Mouse (Mus musculus) ovary, adult 18-20 months (tissue): ENCODE results near the gene Micall1.

Source experiments
- DNase-seq: peaks from one replicate; pipeline ENCODE4 v3.0.0; 2022; ENCODE audit warnings: low spot score, mixed read lengths

Micall1 gene

DNA sequence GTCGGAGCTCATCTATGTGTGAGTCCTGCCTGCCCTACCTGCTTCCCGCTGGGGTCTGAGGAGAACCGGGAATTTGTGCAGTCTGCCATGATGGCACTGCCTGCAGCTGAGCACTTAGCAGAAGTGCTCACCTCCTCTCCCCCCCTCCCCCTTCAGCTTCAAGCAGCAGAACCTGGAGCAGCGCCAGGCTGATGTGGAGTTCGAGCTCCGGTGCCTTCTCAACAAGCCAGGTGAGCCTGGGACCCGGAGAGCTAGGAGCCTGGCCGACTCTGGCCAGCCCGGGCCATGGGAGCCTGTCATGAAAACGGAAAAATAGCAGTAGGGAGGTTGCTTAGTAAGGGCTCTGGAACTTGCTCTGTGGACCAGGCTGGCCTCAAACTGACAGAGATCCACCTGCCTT, 22.1 kb downstream of the Micall1 start:
- no peak for DNase-seq

DNA sequence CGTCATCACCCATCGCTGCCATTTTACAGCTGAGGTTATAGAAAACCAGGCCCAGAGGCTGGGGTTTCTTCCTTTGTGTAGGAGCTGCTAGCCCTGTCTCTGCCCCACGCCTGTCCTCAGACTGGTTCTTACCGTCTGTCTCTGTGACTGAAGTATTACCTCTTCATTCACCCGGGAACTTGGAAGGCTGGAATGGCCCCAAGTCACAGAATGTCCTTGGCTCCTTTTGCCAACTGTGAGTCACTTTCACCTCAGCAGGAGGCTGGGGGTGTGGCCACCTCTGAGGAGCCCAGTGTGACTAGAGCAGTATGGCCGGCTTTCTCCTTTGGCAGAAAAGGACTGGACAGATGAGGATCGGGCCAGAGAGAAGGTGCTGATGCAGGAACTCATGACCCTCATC, 22.7 kb downstream of the Micall1 start:
- DNase-seq: peak; percentile 79

DNA sequence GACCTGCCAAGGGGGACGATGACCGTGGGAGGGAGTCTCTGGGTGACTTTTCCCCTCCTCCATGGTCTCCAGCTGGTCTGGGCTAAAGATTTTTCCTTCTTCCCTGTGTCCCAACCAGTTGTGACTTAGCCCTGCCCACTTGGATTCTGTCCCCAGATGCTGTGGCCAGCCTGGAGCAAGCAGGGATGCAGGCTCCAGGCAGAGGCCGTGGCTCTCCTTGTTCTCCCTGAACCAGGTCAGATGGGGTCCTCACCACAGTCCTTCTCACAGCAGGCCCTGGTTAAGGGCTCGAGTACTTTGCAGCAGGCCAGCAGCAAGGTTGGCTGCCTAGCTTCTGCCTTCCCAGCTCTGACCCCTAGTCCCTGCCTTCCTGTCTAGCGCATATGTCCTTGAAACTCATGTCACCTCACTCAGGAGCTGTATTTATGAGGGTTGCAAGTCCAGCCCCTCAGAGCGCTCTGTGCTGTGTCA, 24.5 kb downstream of the Micall1 start:
- no peak for DNase-seq

DNA sequence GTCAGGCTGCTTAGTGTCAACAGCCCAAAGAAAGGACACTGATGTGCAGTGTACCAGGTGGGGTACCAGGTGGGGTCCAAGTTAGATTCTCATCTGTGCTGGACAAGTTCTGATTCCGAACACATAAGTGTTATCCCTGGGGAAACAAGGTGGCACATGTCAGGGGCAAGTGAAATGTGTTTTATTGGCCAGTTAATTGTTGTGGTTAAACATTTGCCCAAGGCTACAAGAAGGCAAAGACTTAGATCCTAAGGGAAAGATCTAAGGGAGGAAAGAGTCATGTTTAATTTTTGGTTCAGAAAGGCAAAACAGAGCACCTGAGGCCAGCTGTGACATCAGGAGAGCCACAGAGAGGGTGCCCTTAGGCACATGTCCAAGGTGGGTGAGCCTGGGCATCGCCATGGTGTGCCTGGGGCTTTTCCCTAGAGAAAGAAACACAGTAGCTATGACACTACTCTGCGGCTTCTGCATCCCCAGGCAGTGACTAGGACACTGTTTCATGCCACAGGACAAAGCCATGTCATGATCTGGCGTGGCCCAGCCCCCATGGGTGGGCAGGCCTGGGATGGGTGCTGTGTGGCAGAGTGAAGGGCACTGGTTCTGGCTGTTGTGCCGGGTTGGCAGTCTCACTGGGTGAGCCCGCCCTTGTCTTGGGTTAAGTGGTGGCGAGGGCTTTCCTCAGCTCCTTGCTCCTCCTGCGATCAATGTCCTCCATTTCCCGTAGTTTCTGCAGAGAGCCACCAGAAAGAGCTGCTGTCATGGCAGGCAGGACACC, 26.0 kb downstream of the Micall1 start:
- DNase-seq: no peak

DNA sequence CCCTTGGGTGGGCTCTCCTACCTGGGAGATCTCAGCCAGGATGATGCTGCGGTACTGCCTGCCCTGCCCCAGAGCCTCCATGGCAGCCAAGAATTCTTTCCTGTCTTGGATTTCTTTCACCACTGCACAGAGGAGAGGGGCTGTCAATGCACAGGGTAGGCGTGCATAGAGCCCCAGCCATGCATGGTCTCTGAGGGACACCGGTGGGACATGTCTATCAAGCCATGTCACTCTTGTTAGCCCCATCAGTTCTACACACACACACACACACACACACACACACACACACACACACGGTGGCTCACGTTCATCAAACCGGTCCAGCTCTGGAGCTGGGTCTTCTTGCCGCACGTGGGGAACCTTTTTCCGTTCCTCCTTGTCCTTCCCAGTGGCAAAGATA, 26.6 kb downstream of the Micall1 start:
- no peak for DNase-seq

DNA sequence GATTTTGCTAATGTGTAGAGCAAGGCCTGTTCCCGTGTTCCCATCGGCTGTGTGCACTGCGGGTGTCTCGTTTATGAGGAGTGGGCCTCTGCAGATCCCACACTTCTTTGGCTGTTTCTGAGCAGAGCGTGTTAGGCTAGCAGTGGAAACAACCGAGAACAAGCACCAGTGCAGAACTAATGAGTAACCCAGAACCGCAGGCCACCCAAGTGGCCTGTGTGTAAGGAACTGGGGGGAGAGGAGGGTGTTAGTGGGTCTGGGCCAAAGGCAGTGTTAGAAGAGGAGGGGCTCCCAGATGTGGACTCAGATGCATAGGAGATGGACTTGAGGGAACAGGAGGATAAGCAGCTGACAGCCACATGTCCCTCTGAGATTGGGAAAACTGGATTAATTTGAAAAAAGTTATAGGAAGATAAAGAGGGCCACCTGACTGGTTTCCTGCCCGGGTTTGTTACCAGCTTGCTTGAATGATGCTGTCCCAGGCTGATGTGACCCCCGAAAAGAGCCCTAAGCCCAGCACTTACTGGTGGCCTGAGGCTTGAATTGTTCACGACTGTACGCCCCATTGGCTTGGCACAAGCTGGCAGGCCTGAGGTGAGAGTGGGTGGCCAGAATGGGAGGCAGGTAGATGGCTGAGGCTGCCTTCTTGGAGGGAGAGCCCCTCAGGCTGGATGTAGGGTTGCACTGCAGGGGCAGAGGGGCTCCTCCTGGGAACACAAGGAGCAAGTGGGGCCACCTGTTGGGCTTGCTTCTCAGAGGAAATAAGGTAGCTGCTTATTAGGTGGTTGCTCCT, 27.3 kb downstream of the Micall1 start:
- no peak for DNase-seq

DNA sequence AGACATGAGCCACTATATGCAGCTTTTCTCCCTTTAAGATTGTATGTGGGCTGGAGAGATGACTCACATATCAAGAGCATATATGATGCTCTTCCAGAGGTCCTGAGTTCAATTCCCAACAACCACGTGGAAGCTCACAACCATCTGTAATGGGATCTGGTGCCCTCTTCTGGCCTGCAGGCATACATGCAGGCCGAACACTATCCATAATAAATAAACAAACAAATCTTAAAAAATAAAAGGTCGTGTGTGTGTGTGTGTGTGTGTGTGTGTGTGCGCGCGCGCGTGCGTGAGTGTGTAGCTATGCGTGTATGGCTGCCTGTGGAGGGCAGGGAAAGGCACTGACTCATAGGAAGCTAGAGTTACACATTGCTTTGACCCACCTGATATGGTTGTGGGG, 30.9 kb downstream of the Micall1 start:
- no peak for DNase-seq

DNA sequence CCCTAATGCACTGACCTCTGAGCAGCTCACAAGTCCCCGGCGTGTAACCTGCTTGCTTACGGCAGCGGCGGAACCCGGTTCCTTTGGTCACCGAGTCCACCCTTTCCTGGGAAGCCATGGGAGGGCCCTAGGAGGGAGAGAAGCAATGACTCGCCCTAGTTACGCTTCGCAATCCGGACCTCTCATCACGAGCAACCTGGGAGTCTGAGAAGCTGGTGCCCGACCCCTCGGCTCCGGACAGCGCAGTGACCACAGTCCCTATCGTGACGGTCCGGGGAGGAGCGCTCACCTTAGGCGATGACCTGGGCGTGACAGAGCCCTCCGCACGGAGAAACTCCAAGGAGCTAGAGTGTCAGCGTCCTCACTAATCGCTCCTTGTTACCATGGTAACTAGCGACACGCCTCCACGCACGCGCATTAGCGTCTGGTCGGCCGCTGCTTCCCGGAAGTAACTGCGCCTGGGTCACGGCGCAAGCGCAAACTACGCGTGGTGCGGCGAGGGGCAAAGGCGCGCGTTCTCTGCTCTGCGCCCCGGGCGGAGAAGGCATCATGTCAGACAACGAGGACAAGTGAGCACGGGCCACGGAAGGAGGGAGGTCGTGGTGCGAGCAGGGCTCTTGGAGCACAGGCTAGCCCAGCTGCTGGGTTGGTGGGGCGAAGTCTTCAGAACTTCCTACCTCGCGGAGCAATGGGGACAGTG, 32.3 kb downstream of the Micall1 start, which contains the start of the genes Polr2f and 1700088E04Rik:
Gene Polr2f, plus strand, starts transcription at position 144 of the 700 bp plus-strand sequence.
Gene 1700088E04Rik, minus strand, starts transcription at position 388 of the 700 bp plus-strand sequence.
- peak; percentile 90 for DNase-seq

DNA sequence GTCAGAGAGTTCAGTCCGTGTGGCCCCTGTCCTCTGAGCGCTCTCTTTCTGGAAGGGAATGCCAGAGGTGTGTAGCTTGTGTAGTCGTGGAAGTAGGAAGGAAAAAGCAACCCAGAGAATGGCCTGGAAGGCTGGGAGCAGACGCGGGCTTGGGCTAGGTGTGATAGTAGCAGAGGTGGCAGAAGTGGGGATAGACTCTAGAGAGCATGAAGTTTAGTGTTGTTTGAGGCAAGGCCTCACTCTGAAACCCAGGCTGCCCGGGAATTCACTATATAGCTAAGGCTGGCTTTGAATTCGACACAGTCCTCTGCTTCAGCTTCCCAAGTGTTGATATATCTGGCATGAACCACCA, 32.8 kb downstream of the Micall1 start:
- no peak for DNase-seq

DNA sequence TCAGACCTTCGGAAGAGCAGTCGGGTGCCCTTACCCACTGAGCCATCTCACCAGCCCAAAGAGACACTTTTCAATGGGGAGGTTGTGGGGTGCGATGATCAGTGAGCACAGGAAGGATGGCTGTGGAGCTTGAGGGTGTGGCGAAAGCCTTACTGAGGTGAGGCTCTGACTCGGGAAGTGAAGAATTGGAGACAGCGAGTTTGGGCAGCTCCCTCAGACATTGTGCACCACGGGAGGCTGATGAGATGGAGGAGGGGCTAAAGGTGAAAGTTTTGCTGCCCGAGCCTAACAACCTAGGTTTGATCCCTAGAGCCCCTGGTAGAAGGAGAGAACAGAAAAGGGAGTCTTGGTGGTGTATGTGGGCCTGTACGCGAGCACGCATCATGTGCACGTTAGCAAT, 34.6 kb downstream of the Micall1 start:
- DNase-seq: no peak

DNA sequence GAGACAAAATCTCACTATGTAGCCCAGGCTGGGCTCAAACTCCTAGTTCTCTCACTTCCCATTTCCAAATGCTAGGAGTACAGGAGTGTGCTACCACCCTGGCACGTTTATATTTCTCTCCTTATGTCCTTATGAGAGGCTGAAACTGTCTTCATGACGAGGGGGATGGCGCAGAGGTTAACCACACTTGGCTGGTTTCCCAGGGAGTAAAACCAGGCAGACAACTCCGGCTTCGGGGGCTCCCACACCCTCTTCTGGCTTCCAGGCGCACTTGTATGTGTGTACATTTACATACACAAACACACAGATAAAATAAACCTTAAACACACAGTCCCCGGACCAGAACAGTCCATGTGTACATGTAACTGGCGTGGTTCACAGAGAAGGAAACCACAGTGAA, 35.3 kb downstream of the Micall1 start:
- no peak for DNase-seq

DNA sequence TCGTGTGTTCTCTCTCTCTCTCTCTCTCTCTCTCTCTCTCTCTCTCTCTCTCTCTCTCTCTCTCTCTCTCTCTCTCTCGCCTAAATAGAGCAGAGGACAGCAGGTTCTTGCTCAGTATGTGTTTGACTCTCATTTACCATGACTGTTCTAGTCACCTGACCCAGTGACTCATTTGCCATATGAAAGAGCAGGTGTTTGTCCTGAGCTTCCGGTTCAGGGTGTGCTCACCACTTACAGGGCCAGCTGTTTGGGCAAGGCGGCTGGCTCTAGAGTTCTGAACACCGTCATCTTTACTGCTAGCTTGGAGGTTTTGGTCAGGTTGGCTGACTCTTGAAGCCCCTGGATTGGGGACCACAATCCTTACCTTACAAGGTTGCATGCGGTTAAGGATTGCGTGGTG, 36.8 kb downstream of the Micall1 start:
- no peak for DNase-seq

DNA sequence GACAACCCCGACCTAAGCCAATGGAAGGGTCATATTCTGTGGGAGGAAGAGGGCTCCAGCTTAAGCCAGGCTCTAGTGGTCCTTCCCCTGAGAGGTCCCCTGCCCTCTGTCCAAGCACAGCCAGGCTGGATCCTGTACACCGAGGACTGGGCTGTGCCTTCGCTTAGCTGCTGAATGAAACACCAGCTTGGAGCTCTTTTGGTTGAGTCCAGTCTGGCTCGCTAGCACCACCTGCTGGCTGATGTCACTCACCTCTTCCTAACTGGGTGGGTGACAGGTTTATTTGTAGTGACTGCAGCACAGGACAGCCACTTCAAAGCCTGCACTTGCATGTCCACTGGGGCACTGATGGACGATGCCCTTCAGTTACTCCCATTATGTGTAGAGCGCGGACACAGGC, 39.8 kb downstream of the Micall1 start:
- DNase-seq: peak; percentile 48

DNA sequence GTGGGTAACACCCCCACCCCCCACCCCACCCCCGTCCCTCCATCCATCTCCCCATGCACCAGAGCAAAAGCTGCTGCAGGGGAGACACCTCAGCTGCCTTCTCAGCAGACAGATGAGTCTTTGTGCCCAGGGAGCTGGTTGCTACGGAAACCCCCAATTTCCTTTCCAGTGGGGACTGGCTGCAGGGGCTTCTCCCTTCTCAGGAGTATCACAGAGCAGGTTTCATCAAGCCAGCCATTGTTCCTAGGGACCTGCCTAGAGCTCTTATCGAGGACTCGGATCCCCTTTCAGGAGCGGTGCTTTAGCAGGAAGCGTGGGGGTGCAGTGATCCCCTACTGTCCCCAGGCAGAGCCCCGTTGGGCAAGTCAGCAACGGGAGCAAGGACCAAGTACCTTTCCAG, 43.2 kb downstream of the Micall1 start:
- no peak for DNase-seq

DNA sequence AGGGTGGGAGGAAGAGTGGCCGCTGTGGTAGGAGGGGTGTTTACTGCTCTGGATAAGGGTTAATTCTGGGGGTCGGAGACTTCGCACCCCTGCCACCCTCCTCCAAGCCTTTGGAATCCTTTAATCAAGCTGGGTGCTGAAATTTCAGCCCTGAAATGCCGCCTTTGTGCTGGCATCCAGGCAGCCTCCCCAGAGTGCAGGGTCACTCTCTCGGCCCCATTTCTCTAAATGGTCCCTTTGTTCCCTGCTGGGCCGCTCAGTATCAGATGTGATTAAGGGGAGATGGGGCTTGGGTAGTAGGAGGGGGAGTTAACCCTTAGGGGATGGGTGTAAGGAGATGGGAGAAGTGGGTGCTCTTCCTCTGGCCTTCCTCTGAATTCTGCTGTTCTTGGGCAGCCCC, 44.0 kb downstream of the Micall1 start:
- DNase-seq: no peak

DNA sequence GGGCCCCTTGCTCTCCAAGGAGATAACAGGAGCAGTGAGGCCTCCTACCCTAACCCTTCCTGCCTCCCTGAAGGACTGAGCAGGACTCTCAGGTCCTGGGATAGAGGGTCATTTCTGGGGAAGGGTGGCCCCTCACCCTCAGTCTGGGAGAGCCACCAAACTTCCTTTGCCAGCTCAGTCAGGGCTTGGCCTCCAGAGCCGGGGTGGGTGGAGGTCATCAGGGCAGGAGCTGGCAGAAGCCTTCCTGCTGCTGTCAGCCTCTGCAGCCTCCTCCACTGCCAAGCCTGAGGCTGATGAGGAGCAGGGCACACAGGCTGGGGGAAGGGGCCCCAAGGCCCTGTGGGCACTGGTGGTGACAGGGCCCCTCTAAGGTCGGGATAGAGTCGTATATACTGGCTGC, 46.9 kb downstream of the Micall1 start:
- DNase-seq: no peak

DNA sequence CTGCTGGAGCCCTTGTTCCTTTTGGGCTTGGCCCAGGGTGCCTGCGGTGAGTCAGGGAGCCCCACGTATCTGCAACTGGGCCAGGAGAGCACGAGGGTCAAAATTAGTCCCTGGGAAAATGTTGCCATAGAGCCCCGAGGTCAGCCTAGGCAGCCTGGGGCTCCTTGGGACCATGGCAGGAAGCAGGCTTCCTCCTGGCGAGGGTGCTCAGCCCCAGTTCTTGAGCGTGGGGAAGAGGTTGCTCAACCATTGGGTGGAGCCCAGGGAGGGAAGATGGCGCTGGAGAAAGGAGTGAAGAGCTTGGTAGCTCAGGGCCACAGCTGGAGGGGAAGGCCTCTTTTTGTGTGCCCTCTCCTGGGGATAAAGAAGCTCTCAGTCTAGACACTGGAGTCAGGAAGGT, 53.6 kb downstream of the Micall1 start:
- DNase-seq: no peak

DNA sequence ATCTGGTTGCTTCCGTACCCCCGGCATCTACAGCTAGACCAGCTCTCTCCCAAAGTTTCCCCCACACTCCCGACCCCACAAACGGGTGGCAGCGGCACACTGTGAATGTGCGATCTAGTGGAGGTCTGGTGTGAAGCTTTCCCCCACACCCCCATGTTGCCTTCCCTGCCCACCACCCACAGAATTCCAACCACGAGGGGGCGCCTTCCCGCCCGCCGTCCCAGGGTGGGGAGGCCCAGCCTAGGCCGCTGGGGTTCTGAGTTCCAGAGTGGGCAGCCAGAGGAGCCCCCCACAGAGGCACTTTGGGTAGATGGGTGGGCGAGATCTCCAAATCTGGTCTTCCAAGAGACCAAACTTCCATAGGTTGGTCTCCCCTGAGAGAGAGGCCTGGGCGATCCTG, 54.1 kb downstream of the Micall1 start:
- DNase-seq: no peak

DNA sequence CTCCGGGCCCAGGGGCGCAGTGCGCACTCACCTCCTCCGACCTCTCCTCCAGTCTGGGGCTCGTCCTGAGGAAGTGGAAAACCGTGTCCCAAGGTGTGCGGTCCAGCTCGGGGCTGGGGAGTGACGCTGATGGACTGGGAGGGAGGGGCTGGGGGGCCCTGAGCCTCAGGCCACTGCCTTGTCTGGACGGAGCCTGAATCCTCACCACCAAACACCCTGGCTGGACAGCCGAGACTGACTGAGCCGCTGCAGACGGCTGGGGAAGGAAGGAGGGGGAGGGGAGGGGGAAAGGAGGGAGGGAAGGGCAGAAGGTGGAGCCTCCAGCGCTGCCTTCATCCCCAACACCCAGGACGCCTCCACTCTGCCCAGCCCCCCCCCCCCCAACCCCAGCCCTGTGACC, 55.6 kb downstream of the Micall1 start:
- no peak for DNase-seq

DNA sequence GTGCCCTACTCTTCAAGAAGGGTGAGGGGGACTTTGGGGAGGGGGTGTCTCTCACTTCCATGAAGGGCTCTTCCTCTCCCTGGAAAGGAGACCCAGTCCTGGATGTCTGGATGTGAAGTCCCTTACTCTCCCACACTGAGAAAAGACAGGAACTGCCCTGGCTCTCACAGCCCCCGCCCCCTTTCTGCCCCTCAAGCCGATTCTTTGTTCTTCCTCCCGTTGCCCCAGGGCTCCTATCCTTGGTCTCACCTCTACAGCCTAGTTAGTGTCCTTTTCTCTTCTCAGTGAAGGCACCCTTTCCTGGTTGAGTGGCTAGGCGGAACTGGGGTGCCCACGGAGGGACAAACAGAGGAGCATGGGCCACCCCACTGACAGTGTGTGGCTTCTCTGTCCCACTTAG, 56.4 kb downstream of the Micall1 start, which contains the start of gene Sox10:
Gene Sox10, minus strand, starts transcription at position 101 of the 400 bp plus-strand sequence.
- DNase-seq: no peak

DNA sequence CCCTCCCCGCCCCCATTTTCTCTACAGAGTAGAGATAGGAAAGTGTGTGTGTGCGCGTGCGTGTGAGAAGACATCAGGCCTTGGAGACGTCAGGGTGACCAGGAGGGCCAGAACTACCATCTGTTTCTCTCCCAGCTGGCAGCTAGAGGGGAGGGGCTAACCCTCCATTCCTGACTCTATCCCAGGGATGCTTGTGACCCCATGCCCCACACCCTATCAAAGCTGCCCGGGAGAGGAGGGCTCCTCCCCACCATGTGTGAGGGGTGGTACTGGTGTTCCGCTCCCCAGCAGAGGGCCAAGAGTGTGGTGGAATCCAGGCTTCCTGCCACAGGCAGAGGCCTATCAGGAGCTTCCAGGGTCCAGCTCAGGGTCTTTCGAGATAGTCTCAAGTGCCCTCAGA, 58.0 kb downstream of the Micall1 start:
- DNase-seq: no peak

DNA sequence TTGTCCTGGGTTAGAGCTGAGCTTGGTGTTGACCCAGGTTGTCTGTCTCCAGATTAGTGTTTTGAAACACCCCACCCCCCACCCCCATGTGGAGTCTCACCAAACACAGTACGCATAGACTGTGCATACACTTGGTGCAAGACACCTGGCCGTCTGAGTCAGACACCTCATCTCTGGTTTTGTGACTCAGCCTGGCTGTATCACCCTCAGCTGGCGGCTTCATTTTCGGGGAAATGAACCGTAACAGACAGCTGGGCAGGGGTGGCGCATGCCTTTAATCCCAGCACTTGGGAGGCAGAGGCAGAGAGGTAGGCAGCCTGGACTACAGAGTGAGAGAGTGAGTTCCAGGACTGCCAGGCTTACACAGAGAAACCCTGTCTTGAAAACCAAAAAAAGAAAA, 68.2 kb downstream of the Micall1 start:
- no peak for DNase-seq

DNA sequence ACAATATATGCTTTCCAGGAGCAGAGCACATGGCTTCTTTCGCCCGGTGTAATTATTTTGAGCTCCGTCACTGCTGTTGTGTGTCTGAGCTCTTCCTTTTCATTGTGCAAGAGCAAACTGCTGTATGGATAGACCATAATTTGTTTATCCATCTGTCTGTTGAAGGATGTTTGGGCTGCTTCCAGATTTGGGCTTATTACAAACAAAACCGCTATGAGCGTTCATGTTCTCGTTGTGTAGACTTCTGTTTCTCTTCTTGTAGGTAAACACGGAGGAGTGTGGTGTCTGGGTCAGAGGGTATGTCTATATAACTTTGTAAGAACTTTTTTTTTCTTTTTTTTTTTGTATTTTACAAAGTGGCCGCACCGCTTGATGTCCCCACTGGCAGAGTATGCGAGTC, 76.5 kb downstream of the Micall1 start:
- no peak for DNase-seq
